Mouse (Mus musculus): Measurements from ENCODE around the gene Lrrc1.

DNA sequence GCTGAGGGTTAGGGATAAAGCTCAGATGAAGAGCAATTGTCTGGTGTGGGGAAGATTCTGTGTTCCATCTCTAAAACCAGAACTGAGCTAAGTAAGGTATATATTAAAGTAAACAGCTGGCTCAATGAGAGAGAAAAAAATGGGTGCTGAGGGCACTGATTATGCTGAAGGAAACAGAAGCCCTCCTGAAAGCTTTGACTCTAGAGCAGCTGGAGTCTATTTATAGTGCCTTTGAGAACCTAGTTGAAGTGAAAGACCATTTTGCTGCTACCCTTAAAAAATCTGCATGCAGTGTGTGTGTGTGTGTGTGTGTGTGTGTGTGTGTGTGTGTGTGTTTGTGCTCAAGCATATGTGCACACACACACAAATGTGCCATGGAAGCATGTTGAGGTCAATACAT, 32.7 kb upstream of the Lrrc1 start:
- no peak for TF ChIP-seq CTCF (conservative IDR thresholded peaks at IDR 0.05; ENCODE audit: insufficient read depth, insufficient read length, low read depth, low read length)
- TF ChIP-seq POLR2A (IDR thresholded peaks at IDR 0.05; ENCODE audit: low read depth, low read length), result no peak

Measured in kidney, adult 2 months (tissue).